Mouse (Mus musculus): ENCODE measurements around the gene Alox12.

DNA sequence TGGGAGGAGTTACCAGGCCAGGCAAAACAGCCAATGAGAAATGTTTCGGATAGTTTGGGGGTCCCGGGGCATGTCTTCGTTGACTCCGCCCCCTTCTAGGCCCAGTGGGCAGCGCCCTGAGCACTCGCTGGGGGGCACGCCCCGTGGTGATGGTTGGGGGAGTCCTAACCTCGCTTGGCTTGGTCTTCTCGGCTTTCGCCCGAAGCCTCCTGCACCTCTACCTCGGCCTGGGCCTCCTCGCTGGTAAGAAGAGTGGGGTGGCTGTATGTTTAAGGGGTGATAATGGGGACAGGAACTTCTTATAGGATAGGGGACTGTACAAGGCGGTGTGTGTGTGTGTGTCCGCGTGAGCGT is 40.3 kb downstream of the Alox12 start:
- no peak for TF ChIP-seq CTCF (IDR thresholded peaks at IDR 0.05; ENCODE audit: low read depth)
- no peak for TF ChIP-seq EP300 (IDR thresholded peaks at IDR 0.05; ENCODE audit: low read depth)
